Mouse (Mus musculus) embryonic facial prominence, embryonic 10.5 days (tissue): ENCODE data around the gene Gh. TPM values are rescaled to one million over a fixed set of nuclear protein-coding genes. Genes with fewer than 3 reads are reported as not detected.

Experiments
- DNase-seq: peaks from one replicate; pipeline ENCODE4 v3.0.0-alpha.2; 2017; ENCODE audit warnings: low spot score
- H3K27ac ChIP-seq: fragments of 300-500 bp; sonication (generic); replicated peaks from 2 replicates; pipeline ENCODE4 v1.5.1; 2016; ENCODE audit warnings: mild to moderate bottlenecking
- H3K27me3 ChIP-seq: fragments of 300-500 bp; sonication (generic); replicated peaks from 2 replicates; pipeline ENCODE4 v1.6.1; 2016; ENCODE audit warnings: low read depth, mild to moderate bottlenecking; ENCODE audit not compliant: poor library complexity, severe bottlenecking
- H3K36me3 ChIP-seq: fragments of 300-500 bp; sonication (generic); replicated peaks from 2 replicates; pipeline ENCODE4 v1.6.1; 2016; ENCODE audit warnings: mild to moderate bottlenecking, moderate library complexity
- H3K4me1 ChIP-seq: fragments of 300-500 bp; sonication (generic); 2 replicates; pipeline ENCODE4 v1.6.1; 2016
- H3K4me3 ChIP-seq: fragments of 300-500 bp; sonication (generic); 2 replicates; pipeline ENCODE4 v1.5.1; 2016; ENCODE audit warnings: mild to moderate bottlenecking, moderate library complexity
- H3K9me3 ChIP-seq: fragments of 300-500 bp; sonication (generic); 2 replicates; pipeline ENCODE4 v1.6.1; 2016; ENCODE audit warnings: mild to moderate bottlenecking
- WGBS: fragments of 180-500 bp; shearing (Covaris S2); methylation state at CpG from one replicate; pipeline ENCODE4 v1.1.7; 2016; 5-methylcytosine and 5-hydroxymethylcytosine counted together
- polyA plus RNA-seq: library from polyadenylated mRNA; unstranded; fragments of >200 nt; fragmentation: Nextera tagmentation; extraction: Ambion mirVana; gene quantifications from 2 replicates; pipeline ENCODE4 v1.2.1, GENCODE M21; 2016

The Gh gene
- polyA plus RNA-seq, 1 experiment from 2014 or later, result not detected

- no peaks in the 10 kb centered on the region for H3K27me3 ChIP-seq
- no peak overlapping the region for H3K4me3 ChIP-seq
- DNase-seq, result no peak
- whole genome bisulfite sequencing, result 94% methylated on average over 10 of the region's 10 CpGs
- H3K27ac ChIP-seq, result no peak overlapping the region
- no peaks in the 10 kb centered on the region for H3K9me3 ChIP-seq
- peaks cover 39% of the 10 kb centered on the region for H3K4me1 ChIP-seq
- H3K36me3 ChIP-seq, result peaks cover 81% of the 10 kb centered on the region
These were observed 35.2 kb downstream of the Gh start for GRCm38 (mm10) chr11:106266431-106266830.

DNA sequence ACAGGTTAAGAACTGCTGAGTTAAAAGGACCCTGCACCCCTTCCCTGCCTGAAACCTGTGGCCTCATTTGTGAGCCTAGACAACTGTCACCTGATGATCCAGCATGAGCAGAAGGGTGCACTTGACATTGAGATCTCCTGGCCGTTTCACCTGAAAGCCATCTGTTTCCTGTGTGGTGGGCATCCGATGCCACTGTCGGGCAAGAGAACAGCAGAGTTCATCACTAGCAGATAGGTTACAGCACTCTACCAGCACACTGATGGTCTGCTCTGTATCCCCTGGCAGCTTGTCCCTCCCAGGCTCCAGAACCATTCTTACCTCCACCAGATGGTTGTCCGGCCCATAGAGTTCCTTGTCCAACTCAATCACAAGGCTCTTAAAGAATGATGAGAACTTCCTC lies 36.1 kb downstream of the Gh start:
- H3K4me3 ChIP-seq, result no peak overlapping the region
- no peaks in the 10 kb centered on the region for H3K9me3 ChIP-seq
- peaks cover 89% of the 10 kb centered on the region for H3K36me3 ChIP-seq
- DNase-seq, result no peak
- peaks cover 31% of the 10 kb centered on the region for H3K4me1 ChIP-seq
- 94% methylated on average over 4 of the region's 4 CpGs for WGBS
- no peak overlapping the region for H3K27ac ChIP-seq
- no peaks in the 10 kb centered on the region for H3K27me3 ChIP-seq

GRCm38 (mm10) chr11:106264988-106265387 lies 36.7 kb downstream of the Gh start:
- Histone ChIP-seq H3K9me3 (no peaks in the 10 kb centered on the region), H3K27ac (no peak overlapping the region), H3K27me3 (no peaks in the 10 kb centered on the region), H3K36me3 (peaks cover 89% of the 10 kb centered on the region), H3K4me1 (peaks cover 25% of the 10 kb centered on the region), H3K4me3 (no peak overlapping the region)
- WGBS, result 95% methylated on average over 15 of the region's 15 CpGs
- no peak for DNase-seq

DNA sequence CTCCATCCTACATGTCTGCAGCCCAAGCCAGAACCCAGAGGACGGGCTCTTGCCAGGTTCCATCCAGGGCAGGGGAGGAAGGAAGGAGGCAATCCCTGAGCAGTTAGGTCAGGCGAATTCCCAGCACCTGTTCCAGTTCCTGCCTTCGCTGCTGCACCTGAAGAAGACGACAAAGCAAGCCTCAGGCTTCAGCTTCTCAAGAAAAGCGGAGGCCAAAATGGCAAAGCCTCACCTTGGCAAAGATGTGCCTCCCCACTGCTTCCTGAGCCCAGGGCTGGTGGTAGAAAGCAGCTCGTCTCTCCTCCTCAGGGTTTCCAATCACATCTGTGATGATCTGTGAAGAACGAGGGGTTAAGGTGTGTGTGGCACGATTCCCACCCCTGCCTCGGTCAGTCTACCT lies 37.7 kb downstream of the Gh start:
- 93% methylated on average over 9 of the region's 9 CpGs for WGBS
- H3K9me3 ChIP-seq, result no peaks in the 10 kb centered on the region
- H3K27ac ChIP-seq, result no peak overlapping the region

DNA sequence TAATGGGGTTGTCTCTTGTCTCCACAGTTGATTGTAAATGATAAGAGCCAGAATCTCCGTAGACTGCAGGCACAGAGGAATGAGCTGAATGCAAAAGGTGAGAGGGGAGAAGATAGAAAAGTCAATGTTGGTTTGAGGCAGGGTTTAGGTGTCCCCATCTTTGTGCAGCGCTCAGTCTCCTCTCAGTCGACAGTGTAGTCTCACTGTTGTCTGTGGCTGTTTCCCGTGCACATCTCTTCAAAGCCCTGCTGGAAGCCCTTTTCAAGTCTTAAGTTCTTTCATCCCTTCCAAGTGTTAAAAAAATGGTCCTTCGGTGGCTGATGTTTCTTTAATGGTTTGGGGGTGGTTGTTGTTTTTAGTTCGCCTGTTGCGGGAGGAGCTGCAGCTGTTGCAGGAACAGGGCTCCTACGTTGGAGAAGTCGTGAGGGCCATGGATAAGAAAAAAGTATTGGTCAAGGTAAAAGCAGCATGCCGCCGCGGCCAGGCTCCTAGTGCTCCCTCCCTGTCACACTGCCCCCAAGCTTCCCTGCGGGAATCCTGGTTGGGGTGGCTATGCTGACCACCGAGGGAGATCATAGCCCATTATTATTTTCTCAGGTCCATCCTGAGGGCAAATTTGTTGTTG lies 40.7 kb downstream of the Gh start:
- H3K4me3 ChIP-seq, result no peak overlapping the region
- H3K27me3 ChIP-seq, result no peaks in the 10 kb centered on the region
- DNase-seq, result no peak
- no peak overlapping the region for H3K27ac ChIP-seq
- H3K36me3 ChIP-seq, result peaks cover 90% of the 10 kb centered on the region
- H3K9me3 ChIP-seq, result no peaks in the 10 kb centered on the region
- WGBS, result 90% methylated on average over 14 of the region's 14 CpGs
- peaks cover 13% of the 10 kb centered on the region for H3K4me1 ChIP-seq

More for the DNA sequence above, 37.7 kb downstream of the Gh start:
- no peak for DNase-seq
- Histone ChIP-seq H3K36me3 (peaks cover 99% of the 10 kb centered on the region), H3K4me1 (peaks cover 19% of the 10 kb centered on the region), H3K27me3 (no peaks in the 10 kb centered on the region), H3K4me3 (no peak overlapping the region)

GRCm38 (mm10) chr11:106256775-106257174 lies 44.9 kb downstream of the Gh start:
- Histone ChIP-seq H3K27ac (peak overlapping the region; percentile 92), H3K4me3 (peak overlapping the region; percentile 82), H3K36me3 (peaks cover 76% of the 10 kb centered on the region), H3K27me3 (no peaks in the 10 kb centered on the region), H3K9me3 (no peaks in the 10 kb centered on the region), H3K4me1 (peaks cover 25% of the 10 kb centered on the region)
- 69% methylated on average over 5 of the region's 5 CpGs for WGBS
- DNase-seq, result no peak

DNA sequence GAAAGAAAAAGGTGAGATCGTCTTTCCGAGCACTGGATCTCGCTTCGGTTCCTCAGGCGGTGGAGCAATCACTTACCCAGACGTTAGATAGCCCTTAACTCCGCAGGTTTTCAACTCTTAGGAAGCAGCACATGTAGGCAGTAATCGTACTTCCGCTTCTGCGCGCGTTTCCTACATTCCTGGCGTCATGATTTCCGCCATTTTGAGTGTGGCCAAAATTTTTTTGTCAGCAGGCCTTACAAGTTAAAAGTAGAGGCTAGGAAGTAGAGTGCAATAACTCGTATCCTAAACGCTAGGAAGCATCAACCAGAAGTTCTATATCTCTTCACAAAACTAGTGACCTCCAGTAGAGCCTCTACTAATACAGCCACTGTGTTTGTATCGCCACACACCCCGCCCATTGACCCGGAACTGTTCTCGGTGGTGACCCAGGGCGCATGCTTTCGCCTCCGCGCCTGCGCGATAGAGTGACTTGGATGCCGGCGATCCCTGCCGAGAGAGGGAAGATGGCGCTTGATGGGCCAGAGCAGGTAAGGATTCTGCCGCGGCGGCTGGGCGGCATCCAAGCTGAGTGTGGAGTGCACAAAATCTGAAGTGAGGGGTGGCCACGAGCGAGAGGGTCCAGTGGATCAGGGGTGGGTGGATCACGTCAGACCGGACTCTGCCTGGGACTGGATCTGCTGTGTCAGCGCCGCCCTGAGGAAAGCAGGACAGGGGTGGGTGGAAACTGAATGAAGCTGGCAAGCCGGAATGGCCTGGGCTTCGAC lies 45.8 kb downstream of the Gh start, which contains the start of the genes Ftsj3 and Psmc5:
TSS of gene Ftsj3 (minus strand) at position 395 of the 767 bp plus-strand sequence.
TSS of gene Psmc5 (plus strand) at position 470 of the 767 bp plus-strand sequence.
- Histone ChIP-seq H3K27me3 (no peaks in the 10 kb centered on the region), H3K27ac (peak within 1 kb of the TSS; percentile 92), H3K4me1 (peaks cover 25% of the 10 kb centered on the region), H3K4me3 (peak within 1 kb of the TSS; percentile 82), H3K36me3 (peaks cover 76% of the 10 kb centered on the region), H3K9me3 (no peaks in the 10 kb centered on the region)
- DNase-seq, result peak; percentile 97
- under 1% methylated on average over 42 of the region's 42 CpGs for WGBS

GRCm38 (mm10) chr11:106255174-106255573 lies 46.5 kb downstream of the Gh start:
- Histone ChIP-seq H3K4me1 (peaks cover 25% of the 10 kb centered on the region), H3K4me3 (peak overlapping the region; percentile 82), H3K27ac (peak overlapping the region; percentile 92), H3K27me3 (no peaks in the 10 kb centered on the region), H3K9me3 (no peaks in the 10 kb centered on the region), H3K36me3 (peaks cover 76% of the 10 kb centered on the region)
- 4% methylated on average over 22 of the region's 22 CpGs for WGBS
- no peak for DNase-seq

- WGBS, result 17% methylated on average over 2 of the region's 2 CpGs
- peaks cover 76% of the 10 kb centered on the region for H3K36me3 ChIP-seq
- peaks cover 25% of the 10 kb centered on the region for H3K4me1 ChIP-seq
- H3K4me3 ChIP-seq, result peak overlapping the region; percentile 82
- no peak for DNase-seq
- no peaks in the 10 kb centered on the region for H3K27me3 ChIP-seq
- H3K27ac ChIP-seq, result 0 out of 2 replicates have a peak overlapping the region, but pooled peaks have one; percentile 92
- H3K9me3 ChIP-seq, result no peaks in the 10 kb centered on the region
These were observed 46.9 kb downstream of the Gh start for GRCm38 (mm10) chr11:106254767-106255166.

Other genes with a start within 250 kb of the Gh start
- 12.7 and 13.8 TPM in 2 replicates for gene Taco1, start 235.8 kb downstream of the Gh start, polyA plus RNA-seq
- gene Map3k3, start 217.3 kb downstream of the Gh start, polyA plus RNA-seq, result 20.9 and 23.9 TPM in 2 replicates
- gene Gm10840, start 141.0 kb downstream of the Gh start, polyA plus RNA-seq, result 1.5 TPM in 1 of 2 replicates, not detected in the other
- 445 and 476 TPM in 2 replicates for gene Limd2, start 141.0 kb downstream of the Gh start, polyA plus RNA-seq
- gene Strada, start 99.7 kb downstream of the Gh start, polyA plus RNA-seq, result 40.0 and 40.4 TPM in 2 replicates
- 71.2 and 72.9 TPM in 2 replicates for gene Ccdc47, start 85.5 kb downstream of the Gh start, polyA plus RNA-seq
- gene Ddx42, start 84.9 kb downstream of the Gh start, polyA plus RNA-seq, result 107 and 108 TPM in 2 replicates
- gene Ftsj3, start 45.8 kb downstream of the Gh start, polyA plus RNA-seq, result 85.3 and 92.0 TPM in 2 replicates
- gene Psmc5, start 45.7 kb downstream of the Gh start, polyA plus RNA-seq, result 419 and 430 TPM in 2 replicates
- 35.9 and 37.1 TPM in 2 replicates for gene Smarcd2, start 28.9 kb downstream of the Gh start, polyA plus RNA-seq
- gene Tcam1, start 25.2 kb downstream of the Gh start, polyA plus RNA-seq, result 0.21 and 0.28 TPM in 2 replicates
- 0.91 and 1.7 TPM in 2 replicates for gene Cd79b, start 12.9 kb upstream of the Gh start, polyA plus RNA-seq
- 0.04 and 0.10 TPM in 2 replicates for gene Scn4a, start 51.4 kb upstream of the Gh start, polyA plus RNA-seq
- not detected in 2 replicates for gene Prr29, start 63.6 kb upstream of the Gh start, polyA plus RNA-seq
- 16.9 and 20.6 TPM in 2 replicates for gene Icam2, start 86.2 kb upstream of the Gh start, polyA plus RNA-seq
- gene Ern1, start 186.0 kb upstream of the Gh start, polyA plus RNA-seq, result 5.4 and 5.5 TPM in 2 replicates